Mouse (Mus musculus) thymus, postnatal 36 days (tissue): ENCODE results near the gene Tnni3k.

Experiments used
- DNase-seq, 2 experiments: peaks; one replicate each; pipeline ENCODE4 v3.0.0; 2022; ENCODE audit warnings: mixed read lengths in 2 of 2

Tnni3k gene

DNA sequence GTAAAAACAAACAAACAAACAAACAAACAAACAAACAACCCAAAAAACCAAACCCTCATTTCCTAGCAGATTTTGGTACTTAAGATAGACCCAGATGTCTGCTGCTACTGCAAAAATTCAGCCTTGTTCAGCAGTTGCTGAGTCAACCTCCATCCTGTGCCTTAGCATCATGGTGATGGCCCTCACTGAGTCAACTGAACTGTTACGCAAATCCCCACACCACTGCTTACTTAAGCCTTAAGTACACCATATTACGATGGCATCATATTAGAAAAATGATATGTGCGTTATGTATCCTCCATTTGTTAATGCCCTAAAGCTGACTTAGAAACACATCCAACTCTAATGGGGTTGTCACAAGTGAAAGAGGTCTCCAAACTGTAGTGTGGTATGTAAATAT, 300.0 kb downstream of the Tnni3k start:
- DNase-seq: no peak

DNA sequence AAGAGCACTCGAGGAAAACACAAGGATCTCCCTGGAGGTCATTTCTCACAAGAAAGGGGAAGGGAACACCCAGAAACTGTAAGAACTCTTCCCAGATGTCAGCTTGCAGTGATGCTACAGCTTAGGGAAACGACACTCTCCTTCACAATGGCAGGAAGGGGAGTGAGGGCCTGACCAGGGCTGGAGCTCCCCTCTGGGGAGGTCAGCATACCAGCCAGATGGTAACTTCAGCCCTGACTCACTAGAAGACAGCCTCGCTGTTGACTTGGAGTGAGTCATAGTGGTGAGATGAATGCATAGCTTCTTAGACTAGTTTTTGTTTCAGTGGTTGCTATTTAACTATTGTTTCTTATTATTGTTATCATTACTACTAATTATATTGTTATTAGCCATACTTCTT, 300.7 kb downstream of the Tnni3k start:
- DNase-seq: no peak

GRCm38 (mm10) chr3:154744317-154744716, 310.9 kb downstream of the Tnni3k start:
- no peak for DNase-seq

GRCm38 (mm10) chr3:154742927-154743326, 312.3 kb downstream of the Tnni3k start:
- no peak for DNase-seq

- no peak for DNase-seq
Observed at GRCm38 (mm10) chr3:154741496-154741895, 313.7 kb downstream of the Tnni3k start.
